9 mouse cellular contexts compared by ENCODE assay signal in the genomic region with DNA sequence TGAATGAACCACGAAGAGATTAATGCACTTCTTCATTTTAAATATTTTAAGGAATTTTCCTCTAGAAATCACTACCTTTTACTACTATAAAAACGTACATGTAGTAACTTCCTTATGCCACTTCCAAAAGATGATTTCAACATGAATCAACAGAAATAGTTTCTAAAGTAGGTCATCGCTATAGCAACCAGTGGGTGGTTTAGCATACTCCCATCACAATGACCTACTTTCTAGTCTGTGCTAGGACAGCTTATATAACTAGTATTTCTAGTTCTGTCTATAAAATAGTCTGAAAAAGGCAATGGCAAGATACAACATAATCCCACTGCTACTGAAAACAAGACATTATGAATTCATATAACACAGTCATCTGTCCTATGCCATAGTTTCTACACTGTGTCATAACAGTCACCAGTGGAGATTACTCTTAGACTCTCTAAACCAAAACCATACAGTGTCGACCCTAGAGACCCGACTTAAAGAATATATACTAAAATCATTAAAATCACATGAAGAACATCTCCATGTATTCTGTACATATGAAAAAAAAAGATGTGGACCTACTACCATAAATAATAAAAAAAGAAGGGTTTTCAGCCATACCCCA. TPM values are rescaled to one million over a fixed set of nuclear protein-coding genes. Genes with fewer than 3 reads are reported as not detected.
DNase-seq lines count a peak whose midpoint lies in the region; ATAC-seq lines count a peak whose summit lies in the region.
"Had no signal": no experiment of that assay in that cellular context is flagged by ENCODE, and none has a peak within 500 bp of the region (broad histone marks: within the 10 kb centered on the region; RNA-seq: fewer than 3 reads in every experiment).

No protein-coding gene starts in this region.

- H3K27me3 ChIP-seq in midbrain, embryonic 14.5 days (ENCODE audit: control insufficient read depth, insufficient read depth, low read length), result no peaks in the 10 kb centered on the region
- H3K27me3 ChIP-seq in midbrain, embryonic 10.5 days (ENCODE audit: low read depth, poor library complexity, severe bottlenecking), result no peaks in the 10 kb centered on the region
- H3K27me3 ChIP-seq: liver, embryonic 15.5 days had no signal

- no peak for ATAC-seq in midbrain, embryonic 14.5 days (ENCODE audit: low FRiP score, low TSS enrichment)

- H3K4me3 ChIP-seq in midbrain, embryonic 14.5 days (replicated peaks; ENCODE audit: low read depth, low read length), result no peak overlapping the region
- no peak overlapping the region for H3K4me3 ChIP-seq in midbrain, embryonic 10.5 days
- H3K4me3 ChIP-seq: liver, embryonic 15.5 days had no signal

- H3K4me1 ChIP-seq in midbrain, embryonic 14.5 days (ENCODE audit: control insufficient read depth, insufficient read depth, low read length), result peaks cover 6% of the 10 kb centered on the region; the same call in 1 of the 2 replicates
- peaks cover 10% of the 10 kb centered on the region for H3K4me1 ChIP-seq in midbrain, embryonic 10.5 days
- H3K4me1 ChIP-seq: liver, embryonic 15.5 days had no signal

- WGBS in midbrain, embryonic 14.5 days, result 80% methylated on average over 5 of the region's 5 CpGs
- 88% methylated on average over 5 of the region's 5 CpGs for WGBS in midbrain, embryonic 10.5 days

- intact Hi-C loops in heart, postnatal 10 days (cut with DNase I), result no loop called here
- intact Hi-C loops in heart, postnatal 25 days (cut with DNase I), result no loop called here

- 0 out of 2 replicates have a peak overlapping the region, but pooled peaks have one; percentile 38 for H3K27ac ChIP-seq in midbrain, embryonic 14.5 days (replicated peaks; ENCODE audit: low read depth, low read length)
- H3K27ac ChIP-seq in midbrain, embryonic 10.5 days (replicated peaks), result no peak overlapping the region
- H3K27ac ChIP-seq: liver, embryonic 15.5 days had no signal

- peak overlapping the region; percentile 19; the same call in 1 of the 2 replicates for H3K4me2 ChIP-seq in midbrain, embryonic 14.5 days (ENCODE audit: low read length)
- H3K4me2 ChIP-seq: liver, embryonic 15.5 days had no signal

- peak; percentile 24 to 41 for DNase-seq in heart, postnatal 10 days
- no peak for DNase-seq in heart, postnatal 25 days (ENCODE audit: low spot score)
- DNase-seq in midbrain, embryonic 14.5 days, result peak; percentile 76
- no peak for DNase-seq in midbrain, embryonic 10.5 days (ENCODE audit: low spot score)
- peak; percentile 47 for DNase-seq in fibroblast of lung, adult 2 months (ENCODE audit: low read depth)
- DNase-seq in skeletal muscle tissue, adult 2 months (ENCODE audit: low read depth, low spot score), result peak; percentile 85
- no peak for DNase-seq in urinary bladder, postnatal 25 days (ENCODE audit: low spot score)
- DNase-seq: adrenal gland, adult 8-10 months had no signal

- H3K9me3 ChIP-seq in midbrain, embryonic 14.5 days (ENCODE audit: control insufficient read depth, low read length), result no peaks in the 10 kb centered on the region
- H3K9me3 ChIP-seq in midbrain, embryonic 10.5 days (replicated peaks), result no peaks in the 10 kb centered on the region
- H3K9me3 ChIP-seq: liver, embryonic 15.5 days had no signal

- H3K36me3 ChIP-seq in midbrain, embryonic 14.5 days (ENCODE audit: control insufficient read depth, insufficient read depth, low read length), result no peaks in the 10 kb centered on the region
- H3K36me3 ChIP-seq in midbrain, embryonic 10.5 days, result no peaks in the 10 kb centered on the region
- H3K36me3 ChIP-seq: liver, embryonic 15.5 days had no signal

- no peak overlapping the region for H3K9ac ChIP-seq in midbrain, embryonic 14.5 days (replicated peaks; ENCODE audit: low read length)
- H3K9ac ChIP-seq: liver, embryonic 15.5 days had no signal

RNA-seq across cellular contexts. Expression of a gene that starts 23.0 kb away (rescaled TPM):
- 10 to 100 TPM; 18.4 to 20.9 TPM for total RNA-seq in heart, postnatal 10 days (2021)
- total RNA-seq in heart, postnatal 25 days (2021), result 10 to 100 TPM in 1 of 2 experiments, 1 to 10 TPM in 1; 9.6 to 16.0 TPM
- 26.1 and 40.3 TPM in 2 replicates for polyA plus RNA-seq in midbrain, embryonic 14.5 days (2014; fragmentation: Nextera tagmentation; extraction: Ambion mirVana)
- 33.5 and 35.9 TPM in 2 replicates for polyA plus RNA-seq in midbrain, embryonic 10.5 days (2016; fragmentation: Nextera tagmentation; extraction: Ambion mirVana)

RNA-seq across cellular contexts. Expression of a gene that starts 34.0 kb away (rescaled TPM):
- 10 to 100 TPM in 1 of 2 experiments, 1 to 10 TPM in 1; 9.2 to 10.8 TPM for total RNA-seq in heart, postnatal 10 days (2021)
- total RNA-seq in heart, postnatal 25 days (2021), result 10 to 100 TPM; 21.5 to 24.3 TPM
- polyA plus RNA-seq in midbrain, embryonic 14.5 days (2014; fragmentation: Nextera tagmentation; extraction: Ambion mirVana), result 31.3 and 35.7 TPM in 2 replicates
- 24.8 and 30.6 TPM in 2 replicates for polyA plus RNA-seq in midbrain, embryonic 10.5 days (2016; fragmentation: Nextera tagmentation; extraction: Ambion mirVana)

RNA-seq across cellular contexts. Expression of a gene that starts 59.4 kb away (rescaled TPM):
- 10 to 100 TPM; 25.2 to 29.8 TPM for total RNA-seq in heart, postnatal 10 days (2021)
- total RNA-seq in heart, postnatal 25 days (2021), result 10 to 100 TPM; 15.3 to 16.8 TPM
- polyA plus RNA-seq in midbrain, embryonic 14.5 days (2014; fragmentation: Nextera tagmentation; extraction: Ambion mirVana), result 41.2 and 50.6 TPM in 2 replicates
- 54.6 and 56.3 TPM in 2 replicates for polyA plus RNA-seq in midbrain, embryonic 10.5 days (2016; fragmentation: Nextera tagmentation; extraction: Ambion mirVana)

RNA-seq across cellular contexts. Expression of a gene that starts 59.6 kb away (rescaled TPM):
- total RNA-seq in heart, postnatal 10 days (2021), result under 1 TPM; 0.32 to 0.53 TPM
- total RNA-seq in heart, postnatal 25 days (2021), result under 1 TPM; 0.22 to 0.31 TPM
- 2.7 and 3.0 TPM in 2 replicates for polyA plus RNA-seq in midbrain, embryonic 14.5 days (2014; fragmentation: Nextera tagmentation; extraction: Ambion mirVana)
- polyA plus RNA-seq in midbrain, embryonic 10.5 days (2016; fragmentation: Nextera tagmentation; extraction: Ambion mirVana), result 1.2 and 1.6 TPM in 2 replicates

Comparison
In these comparisons a context has a peak if more than half of its experiments do, and no peak if none do; other contexts are left out.
1. DNase-seq: peak in heart, postnatal 10 days (2 of 2), midbrain, embryonic 14.5 days (single experiment), fibroblast of lung, adult 2 months (single experiment) and skeletal muscle tissue, adult 2 months (single experiment); none in heart, postnatal 25 days (single experiment), midbrain, embryonic 10.5 days (single experiment) and urinary bladder, postnatal 25 days (single experiment).